Mouse (Mus musculus) gastrocnemius, postnatal 14 days (tissue): ENCODE data around the gene Eif4e1b. TPM values are rescaled to one million over a fixed set of nuclear protein-coding genes. Genes with fewer than 3 reads are reported as not detected.

Experiments
- DNase-seq: peaks from one replicate; pipeline ENCODE4 v3.0.0; 2021; ENCODE audit warnings: mixed read lengths
- intact Hi-C: fragments of 180-260 bp; cut with DNase I; formaldehyde crosslinking; loops from one replicate; pipeline ENCODE4 v1.15.1; 2025; ENCODE audit warnings: low total_unique reads
- long read RNA-seq, 2 experiments: library from polyadenylated mRNA; stranded (forward); transcript quantifications; one replicate each; pipeline ENCODE4 v2.0.0; 2021
- total RNA-seq, 2 experiments: library from RNA; stranded (reverse); gene quantifications; 2 replicates each; pipeline ENCODE4 v1.2.3; 2021

Eif4e1b gene
- total RNA-seq = not detected
- long read RNA-seq, experiment 1 = 0 reads
- long read RNA-seq, experiment 2 = 0 reads

DNA sequence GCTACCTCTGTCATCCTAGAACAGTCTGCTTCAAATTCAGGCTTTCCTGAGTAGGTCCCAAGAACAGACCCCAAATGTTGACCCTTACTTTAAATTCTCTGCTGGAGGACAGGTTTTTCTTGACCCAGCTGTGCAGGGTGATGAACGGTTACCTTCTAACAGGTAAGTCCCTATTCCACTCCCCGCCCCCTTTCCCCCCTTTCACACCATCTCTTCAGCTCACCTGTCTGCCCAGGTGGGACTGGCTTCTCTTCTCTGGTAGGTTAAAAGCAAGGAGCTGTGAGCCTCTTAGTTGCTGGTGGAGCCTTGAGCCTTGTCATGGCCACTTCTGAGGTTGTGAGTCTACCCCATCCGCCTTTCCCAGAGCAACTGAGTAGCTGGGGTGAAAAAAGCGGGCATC, at the start of gene Eif4e1b:
Gene Eif4e1b (plus strand): TSS at position 301 of the 400 bp plus-strand sequence.
- intact Hi-C loops = no loop called here
- DNase-seq = no peak

DNA sequence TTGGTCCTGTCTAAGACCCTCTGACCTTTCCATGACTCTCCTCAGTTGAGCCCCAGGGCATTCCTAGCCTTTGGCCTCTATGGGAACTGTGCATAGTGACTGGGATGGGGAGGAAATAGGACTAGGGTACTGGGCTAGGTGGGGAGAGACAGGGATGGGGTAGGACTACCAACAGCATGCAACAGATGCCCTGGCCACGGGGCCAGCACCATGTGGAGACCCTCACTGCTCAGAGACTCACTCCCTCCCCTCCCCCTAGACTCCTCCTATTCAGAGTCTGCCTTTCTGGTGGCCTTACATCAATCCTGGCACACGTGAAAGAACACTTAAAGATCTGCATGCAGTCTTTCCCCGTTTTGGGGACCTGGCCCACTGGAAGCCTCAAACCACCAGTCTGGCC, 46.9 kb upstream of the Eif4e1b start:
- DNase-seq = no peak
- intact Hi-C loops = no loop called here

- DNase-seq = peak; percentile 7
- intact Hi-C loops = no loop called here
Measured at GRCm38 (mm10) chr13:54737488-54738212, 46.1 kb upstream of the Eif4e1b start.

GRCm38 (mm10) chr13:54738213-54738601, 45.6 kb upstream of the Eif4e1b start:
- intact Hi-C loops = no loop called here
- DNase-seq = no peak

GRCm38 (mm10) chr13:54746110-54746509, 37.7 kb upstream of the Eif4e1b start:
- intact Hi-C loops = no loop called here
- no peak for DNase-seq

DNA sequence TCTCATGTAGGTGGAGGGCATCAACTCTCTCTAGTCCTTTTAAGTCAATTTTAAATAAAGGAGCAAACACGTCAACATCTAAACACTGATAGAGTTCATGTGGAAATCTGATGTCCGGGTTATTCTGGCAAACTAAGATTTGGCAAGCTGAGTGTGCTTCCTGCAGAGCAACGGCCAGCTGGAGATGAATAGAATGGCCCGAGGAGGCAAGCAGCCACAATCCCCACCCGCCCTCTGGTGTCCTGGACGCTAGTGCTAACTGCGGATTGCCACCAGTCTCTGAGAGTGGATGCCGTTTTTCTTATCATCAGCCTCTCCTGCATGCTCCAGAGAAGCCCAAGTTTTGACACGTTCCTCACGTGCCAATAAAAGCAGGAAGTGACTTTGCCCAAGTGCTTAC, 36.9 kb upstream of the Eif4e1b start:
- DNase-seq = no peak
- intact Hi-C loops = no loop called here

GRCm38 (mm10) chr13:54748190-54748589, 35.6 kb upstream of the Eif4e1b start:
- no peak for DNase-seq
- intact Hi-C loops = no loop called here

DNA sequence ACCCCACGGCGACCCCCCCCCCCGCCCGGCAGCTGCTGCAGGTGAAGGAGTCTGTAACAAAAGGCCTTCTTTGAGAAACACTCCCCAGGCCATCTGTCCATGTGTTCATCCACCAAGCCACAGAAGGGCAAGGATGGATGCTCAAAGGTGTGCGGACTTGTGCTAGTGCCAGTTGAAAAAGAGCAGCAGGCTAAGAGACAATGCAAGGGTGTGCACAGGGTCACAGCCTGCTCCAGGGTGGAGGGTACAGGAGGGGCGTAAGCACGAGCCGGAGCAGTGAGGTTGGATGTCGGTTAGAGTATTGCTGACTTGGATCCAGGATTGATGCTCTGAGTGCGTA, 35.1 kb upstream of the Eif4e1b start:
- intact Hi-C loops = no loop called here
- DNase-seq = no peak

- peak; percentile 39 for DNase-seq
- intact Hi-C loops = no loop called here
Measured at GRCm38 (mm10) chr13:54749061-54749863, 34.5 kb upstream of the Eif4e1b start.

DNA sequence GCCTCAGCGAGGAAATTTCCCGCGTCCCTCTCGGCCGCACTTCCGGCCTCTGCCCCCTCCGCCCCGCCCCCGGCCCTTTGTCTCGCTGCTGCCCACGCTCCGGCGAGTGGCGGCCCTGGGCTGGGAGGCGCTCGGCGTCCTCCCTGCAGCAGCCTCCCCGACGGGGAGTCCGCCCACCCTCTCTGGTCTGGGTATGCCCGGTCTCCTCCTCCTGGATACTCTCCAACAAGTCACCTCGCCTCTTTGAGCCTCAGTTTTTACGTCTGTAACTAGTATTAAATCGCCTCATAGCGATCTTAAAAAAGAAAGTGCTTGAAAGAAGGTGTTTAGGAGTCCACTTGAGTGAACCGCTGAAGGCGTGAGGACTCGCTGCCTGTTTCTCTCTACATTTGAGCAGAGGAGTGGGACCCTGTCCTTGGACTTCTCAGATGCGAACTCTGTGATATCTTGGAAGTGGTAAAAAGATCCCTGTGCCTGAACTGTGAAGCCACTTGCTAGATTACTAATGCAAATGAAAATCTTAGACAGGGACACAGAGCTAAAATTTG, 33.9 kb upstream of the Eif4e1b start, which contains the start of gene Gprin1:
Gene Gprin1 (minus strand): TSS at position 11 of the 548 bp plus-strand sequence.
- DNase-seq = no peak
- intact Hi-C loops = no loop called here

DNA sequence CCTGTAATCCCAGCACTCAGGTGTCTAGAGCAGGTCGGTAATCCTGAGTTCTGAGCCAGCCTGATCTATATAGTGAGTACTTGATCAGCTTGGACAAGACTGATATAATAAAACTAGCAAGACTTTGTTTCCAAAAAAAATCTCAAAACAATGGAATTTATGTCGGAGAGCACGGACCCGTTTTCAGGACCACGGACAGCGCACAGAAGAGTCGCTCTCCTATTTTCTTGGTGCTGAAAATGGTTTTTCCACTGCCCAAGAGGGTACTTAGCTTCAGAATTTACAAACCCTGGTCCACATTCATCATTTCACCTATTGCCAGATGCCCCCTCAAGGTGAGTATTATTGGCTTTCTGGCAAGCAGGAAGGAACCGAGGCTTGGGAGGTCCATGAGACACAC, 33.1 kb upstream of the Eif4e1b start:
- intact Hi-C loops = no loop called here

GRCm38 (mm10) chr13:54752656-54753055, 31.1 kb upstream of the Eif4e1b start:
- intact Hi-C loops = no loop called here
- no peak for DNase-seq

More for the DNA sequence above, 33.1 kb upstream of the Eif4e1b start:
- peak; percentile 15 for DNase-seq

- no peak for DNase-seq
- intact Hi-C loops = no loop called here
Measured at GRCm38 (mm10) chr13:54753733-54754132, 30.1 kb upstream of the Eif4e1b start.

- intact Hi-C loops = no loop called here
- DNase-seq = no peak
Measured at GRCm38 (mm10) chr13:54754169-54755080, 29.4 kb upstream of the Eif4e1b start.

DNA sequence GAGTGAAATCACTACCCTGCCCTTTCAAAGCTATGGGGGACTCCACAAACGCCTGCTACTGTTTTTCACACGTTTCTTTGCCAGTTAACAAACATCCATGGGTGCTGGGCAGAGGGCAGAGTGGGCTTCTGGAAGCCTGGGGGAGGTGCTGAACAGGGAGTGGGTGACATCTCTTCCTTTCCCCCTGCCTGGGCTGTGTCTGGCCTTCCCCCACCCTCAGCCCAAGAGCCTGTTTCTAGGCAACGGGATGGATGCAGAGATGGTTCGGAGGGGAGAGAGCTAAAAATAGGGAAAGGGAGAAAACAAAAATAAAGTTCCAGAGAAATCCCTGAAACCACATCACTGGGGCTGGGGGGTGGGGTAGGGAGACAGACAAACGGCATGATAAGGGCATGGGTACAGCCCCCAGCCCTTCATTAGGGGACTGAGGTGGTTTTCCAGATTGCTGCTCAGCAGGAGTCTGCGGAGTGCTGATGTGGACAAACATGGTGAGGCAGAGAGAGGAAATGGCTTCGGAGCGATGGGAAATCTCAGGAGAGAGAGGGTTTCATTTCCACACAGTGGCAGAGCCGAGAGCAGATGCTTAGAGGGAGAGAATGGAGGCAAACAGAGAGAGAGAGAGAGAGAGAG, 28.5 kb upstream of the Eif4e1b start:
- intact Hi-C loops = no loop called here

GRCm38 (mm10) chr13:54756156-54756712, 27.6 kb upstream of the Eif4e1b start:
- DNase-seq = no peak
- intact Hi-C loops = no loop called here

More for the DNA sequence above, 28.5 kb upstream of the Eif4e1b start:
- no peak for DNase-seq

- intact Hi-C loops = no loop called here
- DNase-seq = no peak
Measured at GRCm38 (mm10) chr13:54757093-54757830, 26.5 kb upstream of the Eif4e1b start.
